Mouse (Mus musculus) intestine, embryonic 14.5 days (tissue): ENCODE data around the gene Hdac9. TPM values are rescaled to one million over a fixed set of nuclear protein-coding genes. Genes with fewer than 3 reads are reported as not detected.

ENCODE experiments used
- ATAC-seq: fragments of 200-750 bp; cut with Nextera tagmentation; replicated peaks from 2 replicates; pipeline ENCODE4 v1.8.0; 2017; ENCODE audit warnings: low read depth, moderate number of reproducible peaks, moderate TSS enrichment, moderate library complexity; ENCODE audit not compliant: low FRiP score, low TSS enrichment
- DNase-seq: peaks from one replicate; pipeline ENCODE4 v3.0.0-alpha.2; 2018; ENCODE audit warnings: low spot score
- H3K27ac ChIP-seq: fragments of 300-500 bp; sonication (generic); 2 replicates; pipeline ENCODE4 v1.5.1; 2014; ENCODE audit warnings: low read depth, mild to moderate bottlenecking, control low read depth
- H3K27me3 ChIP-seq: fragments of 300-500 bp; sonication (generic); replicated peaks from 2 replicates; pipeline ENCODE4 v1.6.1; 2014; ENCODE audit warnings: low read length, control low read depth; ENCODE audit not compliant: control insufficient read depth, insufficient read depth
- H3K36me3 ChIP-seq: fragments of 300-500 bp; sonication (generic); 2 replicates; pipeline ENCODE4 v1.6.1; 2014; ENCODE audit warnings: low read length, control low read depth; ENCODE audit not compliant: control insufficient read depth, insufficient read depth
- H3K4me1 ChIP-seq: fragments of 300-500 bp; sonication (generic); replicated peaks from 2 replicates; pipeline ENCODE4 v1.6.1; 2014; ENCODE audit warnings: low read length, control low read depth, mixed read lengths; ENCODE audit not compliant: control insufficient read depth, insufficient read depth
- H3K4me2 ChIP-seq: fragments of 300-500 bp; sonication (generic); 2 replicates; pipeline ENCODE4 v1.6.1; 2014; ENCODE audit warnings: low read length
- H3K4me3 ChIP-seq: fragments of 300-500 bp; sonication (generic); 2 replicates; pipeline ENCODE4 v1.5.1; 2014; ENCODE audit warnings: low read depth, low read length, control low read depth, mixed read lengths
- H3K9ac ChIP-seq: fragments of 300-500 bp; sonication (generic); 2 replicates; pipeline ENCODE4 v1.6.1; 2014; ENCODE audit warnings: mild to moderate bottlenecking, low read length
- H3K9me3 ChIP-seq: fragments of 300-500 bp; sonication (generic); 2 replicates; pipeline ENCODE4 v1.6.1; 2016; ENCODE audit warnings: low read length, control low read depth; ENCODE audit not compliant: control insufficient read depth
- WGBS: fragments of 180-500 bp; shearing (Covaris S2); extraction: QIAGEN DNeasy Blood & Tissue Kit; methylation state at CpG from one replicate; pipeline ENCODE4 v1.1.7; 2014; 5-methylcytosine and 5-hydroxymethylcytosine counted together
- polyA plus RNA-seq: library from polyadenylated mRNA; unstranded; fragments of >200 nt; fragmentation: Nextera tagmentation; extraction: Ambion mirVana; gene quantifications from 2 replicates; pipeline ENCODE4 v1.2.1, GENCODE M21; 2014

Gene Hdac9
- polyA plus RNA-seq, 1 experiment from 2014 or later: 4.7 TPM

- DNase-seq: no peak
- Histone ChIP-seq H3K9me3 (no peaks in the 10 kb centered on the region), H3K27me3 (no peaks in the 10 kb centered on the region), H3K4me2 (no peak overlapping the region), H3K27ac (no peak overlapping the region), H3K4me1 (no peaks in the 10 kb centered on the region), H3K36me3 (no peaks in the 10 kb centered on the region), H3K4me3 (no peak overlapping the region), H3K9ac (no peak overlapping the region)
- WGBS: 84% methylated on average over 3 of the region's 3 CpGs
- ATAC-seq: no peak
Observed at GRCm38 (mm10) chr12:34201471-34201870, 715.4 kb downstream of the Hdac9 start.

DNA sequence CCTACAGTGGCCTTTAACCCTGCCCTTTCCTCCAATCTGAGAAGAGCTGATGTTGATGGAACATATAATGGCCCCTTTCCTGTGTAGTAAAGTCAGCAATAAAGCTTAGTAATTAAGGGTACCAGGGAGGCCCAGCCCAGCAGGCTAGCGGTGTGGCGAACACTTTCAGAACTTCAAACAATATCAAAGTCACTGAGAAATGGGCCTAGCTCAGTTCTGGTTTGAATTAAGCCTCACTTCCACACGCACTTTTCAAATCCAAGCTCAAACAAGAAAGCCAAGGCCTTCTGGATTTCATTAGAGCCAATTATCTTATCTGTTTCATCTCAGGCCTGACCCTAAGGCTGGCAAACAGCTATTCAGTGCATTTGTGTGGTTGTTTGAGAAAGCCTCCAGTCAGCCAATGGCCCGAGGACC is 716.9 kb downstream of the Hdac9 start:
- DNase-seq (no peak), ATAC-seq (no peak)
- Histone ChIP-seq H3K4me3 (no peak overlapping the region), H3K4me2 (no peak overlapping the region), H3K27ac (no peak overlapping the region), H3K27me3 (no peaks in the 10 kb centered on the region), H3K9me3 (no peaks in the 10 kb centered on the region), H3K36me3 (no peaks in the 10 kb centered on the region), H3K4me1 (no peaks in the 10 kb centered on the region), H3K9ac (no peak overlapping the region)
- WGBS: 41% methylated on average over 4 of the region's 4 CpGs

DNA sequence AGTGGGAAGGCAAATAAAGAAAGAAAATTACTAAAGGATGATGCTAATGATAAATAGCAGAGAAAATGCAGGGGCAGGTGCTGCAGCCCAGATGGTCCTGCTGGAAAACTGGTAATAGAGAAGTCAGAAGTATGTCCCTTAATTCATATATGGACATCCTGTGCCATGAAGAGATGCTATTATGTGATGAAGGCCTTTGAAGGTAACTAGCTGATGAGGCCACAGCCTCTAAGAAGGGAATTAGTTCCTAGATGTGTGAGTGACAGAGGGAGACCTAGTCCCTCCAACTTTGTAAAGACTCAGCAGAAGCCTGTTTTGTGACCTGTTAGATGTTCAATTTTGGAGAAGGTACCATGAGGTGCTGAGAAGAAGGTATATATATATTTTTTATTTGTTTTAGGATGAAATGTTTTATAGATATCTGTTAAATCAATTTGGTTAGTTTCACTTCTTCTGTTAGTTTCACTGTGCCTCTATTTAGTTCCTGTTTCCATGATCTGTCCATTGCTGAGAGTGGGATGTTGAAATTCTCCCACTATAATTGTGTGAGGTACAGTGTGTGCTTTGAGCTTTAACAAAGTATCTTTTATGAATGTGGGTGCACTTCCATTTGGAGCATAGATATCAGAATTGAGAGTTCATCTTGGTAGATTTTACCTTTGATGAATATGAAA is 721.6 kb downstream of the Hdac9 start:
- Histone ChIP-seq H3K4me2 (no peak overlapping the region), H3K9ac (no peak overlapping the region), H3K4me1 (no peaks in the 10 kb centered on the region), H3K27ac (no peak overlapping the region), H3K4me3 (no peak overlapping the region), H3K9me3 (no peaks in the 10 kb centered on the region), H3K36me3 (no peaks in the 10 kb centered on the region), H3K27me3 (no peaks in the 10 kb centered on the region)
- DNase-seq: no peak
- no peak for ATAC-seq

DNA sequence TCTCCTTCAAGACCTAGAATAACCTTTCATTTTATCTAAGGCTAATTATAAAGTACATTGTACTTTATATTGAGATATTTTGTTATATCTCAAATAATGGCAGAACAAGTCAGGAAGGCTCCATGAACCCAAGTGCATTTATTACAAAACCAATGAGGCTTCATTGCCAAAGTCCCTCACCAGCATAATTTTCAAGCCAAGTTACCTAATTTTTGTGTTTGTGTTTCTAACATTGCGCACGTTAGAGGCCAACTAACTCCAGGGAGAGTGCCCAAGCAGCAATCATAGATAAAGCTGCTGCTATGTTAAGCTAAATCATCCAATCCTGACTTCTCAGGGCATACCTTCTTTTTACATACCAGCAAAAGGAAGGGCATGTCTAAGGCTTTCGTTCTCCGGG is 722.8 kb downstream of the Hdac9 start:
- Histone ChIP-seq H3K27me3 (no peaks in the 10 kb centered on the region), H3K36me3 (no peaks in the 10 kb centered on the region), H3K9ac (no peak overlapping the region), H3K4me2 (no peak overlapping the region), H3K4me3 (no peak overlapping the region), H3K27ac (no peak overlapping the region), H3K4me1 (no peaks in the 10 kb centered on the region), H3K9me3 (no peaks in the 10 kb centered on the region)
- no peak for DNase-seq
- WGBS: 90% methylated on average over 4 of the region's 4 CpGs
- ATAC-seq: no peak

DNA sequence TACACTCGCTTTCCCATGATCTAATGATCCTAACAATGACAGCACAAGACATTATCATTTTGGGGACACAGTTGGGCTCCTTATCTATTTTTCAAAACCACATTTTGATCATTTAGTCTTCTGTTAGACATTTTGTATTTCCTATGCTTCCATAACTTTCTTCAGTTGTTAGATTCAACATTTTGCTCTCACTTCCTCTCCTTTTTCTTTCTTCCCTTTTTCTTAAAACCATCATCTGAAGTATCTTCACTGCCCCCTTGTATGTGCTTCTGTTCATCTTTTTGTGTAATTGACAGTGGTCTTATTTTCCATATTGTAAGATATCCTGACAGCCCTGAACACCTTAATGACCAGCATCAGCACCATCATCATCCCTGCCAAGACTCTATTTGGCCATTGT is 725.6 kb downstream of the Hdac9 start:
- no peak overlapping the region for H3K4me3 ChIP-seq
- no peaks in the 10 kb centered on the region for H3K4me1 ChIP-seq
- no peak overlapping the region for H3K4me2 ChIP-seq
- no peak overlapping the region for H3K9ac ChIP-seq
- 91% methylated on average over 1 of the region's 1 CpGs for WGBS
- no peak for ATAC-seq
- no peak overlapping the region for H3K27ac ChIP-seq
- DNase-seq: no peak
- no peaks in the 10 kb centered on the region for H3K36me3 ChIP-seq
- H3K27me3 ChIP-seq: no peaks in the 10 kb centered on the region
- no peaks in the 10 kb centered on the region for H3K9me3 ChIP-seq

DNA sequence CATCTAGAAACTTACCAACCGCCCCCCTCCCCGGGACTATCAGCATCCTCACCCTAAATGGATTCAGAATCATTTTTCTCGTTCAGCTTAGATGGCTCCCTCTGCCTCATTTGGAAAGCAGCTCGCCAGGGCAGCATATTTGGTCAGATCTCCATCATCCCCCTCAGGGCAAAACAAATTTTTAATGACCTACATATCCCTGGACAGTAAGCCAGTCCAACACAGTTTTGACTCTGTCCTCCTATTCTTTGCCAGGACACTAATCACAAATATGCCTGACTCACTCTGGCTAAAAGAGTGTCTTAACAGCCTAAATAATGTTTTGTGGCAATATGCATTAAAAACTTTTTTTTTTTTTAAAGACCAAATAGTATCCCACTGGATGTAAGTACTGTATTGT is 738.0 kb downstream of the Hdac9 start:
- no peak for DNase-seq
- ATAC-seq: no peak
- H3K9ac ChIP-seq: no peak overlapping the region
- H3K4me3 ChIP-seq: no peak overlapping the region
- H3K4me1 ChIP-seq: no peaks in the 10 kb centered on the region
- no peaks in the 10 kb centered on the region for H3K36me3 ChIP-seq
- no peak overlapping the region for H3K4me2 ChIP-seq
- H3K27ac ChIP-seq: no peak overlapping the region
- no peaks in the 10 kb centered on the region for H3K27me3 ChIP-seq
- H3K9me3 ChIP-seq: no peaks in the 10 kb centered on the region
- WGBS: 84% methylated on average over 4 of the region's 4 CpGs

DNA sequence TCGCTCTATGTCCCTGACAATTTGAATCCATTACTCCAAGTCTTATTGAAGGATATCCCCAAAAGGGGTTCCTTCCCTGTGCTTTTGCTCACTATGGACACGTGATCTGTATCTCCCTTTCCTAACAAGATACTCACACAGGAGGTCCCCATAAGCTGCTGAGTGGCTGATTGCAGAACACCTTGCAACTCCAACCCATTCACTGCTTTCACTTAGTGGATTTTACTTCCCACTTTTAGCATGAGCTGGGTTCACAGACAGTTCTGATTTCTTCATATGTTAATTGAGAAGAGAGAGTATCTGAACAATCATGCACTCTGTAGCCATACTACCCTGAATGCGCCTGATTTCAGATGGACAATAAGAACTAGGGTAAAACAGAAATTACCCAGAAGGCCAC is 740.1 kb downstream of the Hdac9 start:
- no peaks in the 10 kb centered on the region for H3K4me1 ChIP-seq
- H3K9me3 ChIP-seq: no peaks in the 10 kb centered on the region
- WGBS: 86% methylated on average over 3 of the region's 3 CpGs
- H3K4me2 ChIP-seq: no peak overlapping the region
- H3K4me3 ChIP-seq: no peak overlapping the region
- ATAC-seq (no peak), DNase-seq (no peak)
- H3K27me3 ChIP-seq: no peaks in the 10 kb centered on the region
- H3K9ac ChIP-seq: no peak overlapping the region
- H3K27ac ChIP-seq: no peak overlapping the region
- no peaks in the 10 kb centered on the region for H3K36me3 ChIP-seq

DNA sequence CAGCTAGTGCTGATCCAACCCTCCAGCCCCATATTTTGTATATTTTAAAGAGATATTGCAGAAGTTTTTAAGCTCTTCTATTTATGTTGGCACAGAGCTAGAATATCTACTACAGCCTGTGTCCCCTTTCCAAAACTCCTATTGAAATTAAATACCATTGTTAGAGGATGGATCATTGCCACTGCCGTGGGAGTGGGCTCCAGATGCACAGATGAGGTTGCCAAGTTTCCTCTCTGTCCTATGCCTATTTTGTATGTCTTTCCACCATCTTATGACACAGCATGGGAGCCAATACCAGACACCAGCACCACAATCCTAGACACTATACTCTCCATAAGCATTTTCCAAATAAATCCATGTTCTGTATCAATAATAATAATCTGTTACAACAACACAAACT is 743.9 kb downstream of the Hdac9 start:
- Histone ChIP-seq H3K9me3 (no peaks in the 10 kb centered on the region), H3K9ac (no peak overlapping the region)
- WGBS: 76% methylated on average over 1 of the region's 1 CpGs

GRCm38 (mm10) chr12:34170601-34171000 is 746.3 kb downstream of the Hdac9 start:
- DNase-seq (no peak), ATAC-seq (no peak)
- Histone ChIP-seq H3K27ac (no peak overlapping the region), H3K36me3 (no peaks in the 10 kb centered on the region), H3K4me3 (no peak overlapping the region), H3K4me2 (no peak overlapping the region), H3K4me1 (no peaks in the 10 kb centered on the region), H3K9ac (no peak overlapping the region), H3K27me3 (no peaks in the 10 kb centered on the region), H3K9me3 (no peaks in the 10 kb centered on the region)
- WGBS: 50% methylated on average over 3 of the region's 3 CpGs

More for the DNA sequence above, 743.9 kb downstream of the Hdac9 start:
- no peaks in the 10 kb centered on the region for H3K4me1 ChIP-seq
- no peaks in the 10 kb centered on the region for H3K27me3 ChIP-seq
- no peak for DNase-seq
- ATAC-seq: no peak
- no peak overlapping the region for H3K27ac ChIP-seq
- no peak overlapping the region for H3K4me3 ChIP-seq
- H3K36me3 ChIP-seq: no peaks in the 10 kb centered on the region
- H3K4me2 ChIP-seq: no peak overlapping the region
